Mouse (Mus musculus): ENCODE measurements at regions not wholly inside any gene's neighbourhood (a gene's known extent, or its start where the extent isn't known, plus 50 kb on each side); places are given as distances from the start of the nearest gene placed in this dataset.

DNA sequence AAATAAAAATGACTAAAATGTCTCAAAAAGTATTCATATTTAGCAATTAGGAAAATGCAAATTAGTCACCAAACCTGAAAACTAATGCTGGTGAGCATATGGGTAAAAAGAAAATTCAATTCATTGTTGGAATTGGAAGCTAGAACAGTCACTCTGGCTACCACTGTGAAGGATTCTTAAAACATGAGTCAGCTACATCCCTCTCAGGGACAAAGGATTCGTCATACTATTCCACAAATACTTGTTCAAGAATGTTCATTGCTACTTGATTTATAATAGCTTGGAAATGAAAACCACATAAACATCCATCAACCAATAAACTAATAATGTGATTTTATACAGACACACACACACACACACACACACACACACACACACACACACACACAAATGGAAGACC is 413.6 kb upstream of the Gria3 start:
- peak in 1 of 2 experiments; percentile 0 for DNase-seq

All from adrenal gland, postnatal 36 days (tissue).